Mouse (Mus musculus): ENCODE measurements around the gene Agap2.
A peak's percentile ranks its signal among the peaks of the same experiment; 100 is the strongest.

The Agap2 gene

GRCm38 (mm10) chr10:127078001-127078676 is 3.1 kb downstream of the Agap2 start:
- DNase-seq (ENCODE audit: low read depth), result no peak

- no peak for DNase-seq (ENCODE audit: low read depth)
Measured at GRCm38 (mm10) chr10:127078677-127079575, 3.8 kb downstream of the Agap2 start.

GRCm38 (mm10) chr10:127079665-127080391 is 4.7 kb downstream of the Agap2 start:
- DNase-seq (ENCODE audit: low read depth), result no peak

- no peak for DNase-seq (ENCODE audit: low read depth)
Measured at GRCm38 (mm10) chr10:127080901-127081780, 6.1 kb downstream of the Agap2 start.

GRCm38 (mm10) chr10:127081996-127082620 is 7.0 kb downstream of the Agap2 start:
- DNase-seq (ENCODE audit: low read depth), result no peak

GRCm38 (mm10) chr10:127083292-127083914 is 8.3 kb downstream of the Agap2 start:
- DNase-seq (ENCODE audit: low read depth), result no peak

- DNase-seq (ENCODE audit: low read depth), result no peak
Measured at GRCm38 (mm10) chr10:127083915-127084306, 8.8 kb downstream of the Agap2 start.

GRCm38 (mm10) chr10:127085052-127085451 is 10.0 kb downstream of the Agap2 start:
- DNase-seq (ENCODE audit: low read depth), result no peak

- no peak for DNase-seq (ENCODE audit: low read depth)
Measured at GRCm38 (mm10) chr10:127085633-127086032, 10.5 kb downstream of the Agap2 start.

- DNase-seq (ENCODE audit: low read depth), result no peak
Measured at GRCm38 (mm10) chr10:127090560-127091411, 15.7 kb downstream of the Agap2 start.

- no peak for DNase-seq (ENCODE audit: low read depth)
Measured at GRCm38 (mm10) chr10:127091507-127092396, 16.7 kb downstream of the Agap2 start.

- no peak for DNase-seq (ENCODE audit: low read depth)
Measured at GRCm38 (mm10) chr10:127092742-127093141, 17.7 kb downstream of the Agap2 start.

GRCm38 (mm10) chr10:127094382-127094802 is 19.3 kb downstream of the Agap2 start:
- no peak for DNase-seq (ENCODE audit: low read depth)

- DNase-seq (ENCODE audit: low read depth), result no peak
Measured at GRCm38 (mm10) chr10:127098514-127098913, 23.4 kb downstream of the Agap2 start.

GRCm38 (mm10) chr10:127099191-127099590 is 24.1 kb downstream of the Agap2 start:
- no peak for DNase-seq (ENCODE audit: low read depth)

GRCm38 (mm10) chr10:127099868-127100267 is 24.8 kb downstream of the Agap2 start:
- no peak for DNase-seq (ENCODE audit: low read depth)

- no peak for DNase-seq (ENCODE audit: low read depth)
Measured at GRCm38 (mm10) chr10:127100414-127100813, 25.3 kb downstream of the Agap2 start.

- DNase-seq (ENCODE audit: low read depth), result no peak
Measured at GRCm38 (mm10) chr10:127101151-127101550, 26.1 kb downstream of the Agap2 start.

GRCm38 (mm10) chr10:127103631-127104030 is 28.5 kb downstream of the Agap2 start:
- DNase-seq (ENCODE audit: low read depth), result peak; percentile 40

Data from naive thymus-derived CD4-positive, alpha-beta T cell, adult 2 months (primary cell).